Mouse (Mus musculus): Measurements from ENCODE around the gene Dock4.

The Dock4 gene

GRCm38 (mm10) chr12:40655861-40656260 lies 210.1 kb downstream of the Dock4 start:
- WGBS = 81% methylated on average over 2 of the region's 2 CpGs

- 57% methylated on average over 5 of the region's 5 CpGs for WGBS
Measured at GRCm38 (mm10) chr12:40656438-40656837, 210.7 kb downstream of the Dock4 start.

GRCm38 (mm10) chr12:40657229-40657885 lies 211.6 kb downstream of the Dock4 start:
- WGBS = 81% methylated on average over 4 of the region's 4 CpGs

GRCm38 (mm10) chr12:40659689-40660088 lies 213.9 kb downstream of the Dock4 start:
- 70% methylated on average over 6 of the region's 6 CpGs for WGBS

- WGBS = 59% methylated on average over 2 of the region's 2 CpGs
Measured at GRCm38 (mm10) chr12:40669460-40669859, 223.7 kb downstream of the Dock4 start.

- WGBS = 74% methylated on average over 4 of the region's 4 CpGs
Measured at GRCm38 (mm10) chr12:40679713-40680112, 234.0 kb downstream of the Dock4 start.

GRCm38 (mm10) chr12:40680551-40680950 lies 234.8 kb downstream of the Dock4 start:
- 92% methylated on average over 1 of the region's 1 CpGs for WGBS

- 83% methylated on average over 4 of the region's 4 CpGs for WGBS
Measured at GRCm38 (mm10) chr12:40691444-40691843, 245.7 kb downstream of the Dock4 start.

GRCm38 (mm10) chr12:40694082-40694721 lies 248.4 kb downstream of the Dock4 start:
- WGBS = 68% methylated on average over 2 of the region's 2 CpGs

GRCm38 (mm10) chr12:40698330-40698729 lies 252.6 kb downstream of the Dock4 start:
- 74% methylated on average over 4 of the region's 4 CpGs for WGBS

- WGBS = 90% methylated on average over 5 of the region's 5 CpGs
Measured at GRCm38 (mm10) chr12:40702233-40702792, 256.6 kb downstream of the Dock4 start.

- 45% methylated on average over 5 of the region's 5 CpGs for WGBS
Measured at GRCm38 (mm10) chr12:40704296-40704695, 258.5 kb downstream of the Dock4 start.

GRCm38 (mm10) chr12:40707108-40707507 lies 261.4 kb downstream of the Dock4 start:
- WGBS = 98% methylated on average over 1 of the region's 1 CpGs

- 71% methylated on average over 2 of the region's 2 CpGs for WGBS
Measured at GRCm38 (mm10) chr12:40709094-40709493, 263.3 kb downstream of the Dock4 start.

- 79% methylated on average over 3 of the region's 3 CpGs for WGBS
Measured at GRCm38 (mm10) chr12:40712235-40712634, 266.5 kb downstream of the Dock4 start.

GRCm38 (mm10) chr12:40714288-40714687 lies 268.5 kb downstream of the Dock4 start:
- WGBS = 46% methylated on average over 5 of the region's 5 CpGs

GRCm38 (mm10) chr12:40715174-40715573 lies 269.4 kb downstream of the Dock4 start:
- 91% methylated on average over 2 of the region's 2 CpGs for WGBS

- 68% methylated on average over 2 of the region's 2 CpGs for WGBS
Measured at GRCm38 (mm10) chr12:40728373-40728772, 282.6 kb downstream of the Dock4 start.

- WGBS = 68% methylated on average over 3 of the region's 3 CpGs
Measured at GRCm38 (mm10) chr12:40730756-40731155, 285.0 kb downstream of the Dock4 start.

- WGBS = 53% methylated on average over 7 of the region's 7 CpGs
Measured at GRCm38 (mm10) chr12:40745501-40745900, 299.7 kb downstream of the Dock4 start.

- WGBS = 58% methylated on average over 3 of the region's 3 CpGs
Measured at GRCm38 (mm10) chr12:40746081-40746480, 300.3 kb downstream of the Dock4 start.

GRCm38 (mm10) chr12:40759281-40759680 lies 313.5 kb downstream of the Dock4 start:
- 93% methylated on average over 2 of the region's 2 CpGs for WGBS

- WGBS = 50% methylated on average over 8 of the region's 8 CpGs
Measured at GRCm38 (mm10) chr12:40767258-40767816, 321.6 kb downstream of the Dock4 start.
